Mouse (Mus musculus) stomach, postnatal 0 days (tissue): ENCODE results near the gene Gadd45gip1.

Experiments used
- CTCF ChIP-seq: IDR thresholded peaks from 2 replicates; pipeline ENCODE4 v1.5.1; 2016; ENCODE audit warnings: antibody characterized with exemption, low read depth, mild to moderate bottlenecking, moderate library complexity
- EP300 ChIP-seq: optimal IDR thresholded peaks from 2 replicates; pipeline ENCODE3; 2016; ENCODE audit warnings: antibody characterized with exemption

DNA sequence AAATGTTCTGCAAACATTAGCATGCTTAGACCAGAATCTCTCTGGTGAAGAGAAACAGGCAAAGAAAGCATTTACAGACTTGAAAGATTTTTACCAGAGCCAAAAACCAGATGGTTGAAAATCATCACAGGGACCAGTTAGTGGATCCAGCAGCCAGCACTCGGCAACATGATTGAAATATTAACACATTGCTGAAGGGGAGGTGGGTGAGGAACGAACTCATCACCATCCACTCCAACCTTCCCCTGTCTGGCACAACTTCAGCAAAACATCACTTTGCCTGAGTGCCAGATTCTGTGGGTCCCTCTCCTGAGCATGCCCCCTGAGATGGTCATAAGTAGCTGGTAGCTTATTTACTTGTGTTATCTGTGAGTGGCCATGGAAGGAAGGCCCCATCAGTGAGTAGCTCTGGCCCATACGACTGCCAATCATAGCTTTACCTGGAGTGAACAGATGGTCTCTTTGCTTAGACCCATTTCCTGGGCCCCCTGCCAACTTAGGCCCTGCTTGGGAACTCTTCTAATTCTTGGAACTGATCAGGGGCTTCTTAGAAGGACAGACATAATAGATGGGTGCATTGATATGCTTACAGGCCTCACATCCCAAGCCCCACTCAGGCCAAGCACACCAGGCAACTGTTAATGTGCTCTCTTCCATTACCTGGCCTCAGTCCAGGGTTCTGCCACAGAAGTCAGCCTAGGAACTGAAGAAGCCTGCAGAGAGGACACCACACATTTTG, 46.1 kb downstream of the Gadd45gip1 start:
- no peak for TF ChIP-seq CTCF
- TF ChIP-seq EP300: no peak
